Mouse (Mus musculus) heart, adult 11 months (tissue): ENCODE measurements at regions not wholly inside any gene's neighbourhood (a gene's known extent, or its start where the extent isn't known, plus 50 kb on each side); places are given as distances from the start of the nearest gene placed in this dataset.

Experiments used
- DNase-seq: peaks from one replicate; pipeline ENCODE4 v3.0.0; 2022

GRCm38 (mm10) chr1:169051085-169051862 is 480.0 kb downstream of the Nuf2 start:
- no peak for DNase-seq

DNA sequence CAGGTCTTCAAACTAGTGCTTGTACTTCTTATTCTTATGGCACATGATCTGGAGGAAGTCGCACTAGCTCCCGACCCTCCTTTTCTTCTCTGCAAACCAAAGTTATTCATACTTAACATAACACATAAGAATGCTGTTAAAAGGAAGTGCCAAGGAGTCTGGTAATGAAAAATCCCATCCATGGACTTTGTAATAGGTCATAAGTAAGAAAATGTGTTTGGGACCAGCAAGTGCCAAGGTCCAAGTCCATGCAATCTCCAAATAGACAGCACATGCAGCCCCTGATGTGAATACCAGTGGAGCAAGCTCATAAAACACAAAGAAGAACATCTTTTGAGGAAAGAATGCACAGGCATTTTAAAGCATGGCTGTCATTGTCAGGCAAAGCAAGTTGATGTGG is 481.4 kb downstream of the Nuf2 start:
- DNase-seq, result no peak

GRCm38 (mm10) chr1:169046791-169047525 is 484.3 kb downstream of the Nuf2 start:
- DNase-seq, result no peak

GRCm38 (mm10) chr1:169033517-169033916 is 497.7 kb downstream of the Nuf2 start:
- DNase-seq, result peak; percentile 60

DNA sequence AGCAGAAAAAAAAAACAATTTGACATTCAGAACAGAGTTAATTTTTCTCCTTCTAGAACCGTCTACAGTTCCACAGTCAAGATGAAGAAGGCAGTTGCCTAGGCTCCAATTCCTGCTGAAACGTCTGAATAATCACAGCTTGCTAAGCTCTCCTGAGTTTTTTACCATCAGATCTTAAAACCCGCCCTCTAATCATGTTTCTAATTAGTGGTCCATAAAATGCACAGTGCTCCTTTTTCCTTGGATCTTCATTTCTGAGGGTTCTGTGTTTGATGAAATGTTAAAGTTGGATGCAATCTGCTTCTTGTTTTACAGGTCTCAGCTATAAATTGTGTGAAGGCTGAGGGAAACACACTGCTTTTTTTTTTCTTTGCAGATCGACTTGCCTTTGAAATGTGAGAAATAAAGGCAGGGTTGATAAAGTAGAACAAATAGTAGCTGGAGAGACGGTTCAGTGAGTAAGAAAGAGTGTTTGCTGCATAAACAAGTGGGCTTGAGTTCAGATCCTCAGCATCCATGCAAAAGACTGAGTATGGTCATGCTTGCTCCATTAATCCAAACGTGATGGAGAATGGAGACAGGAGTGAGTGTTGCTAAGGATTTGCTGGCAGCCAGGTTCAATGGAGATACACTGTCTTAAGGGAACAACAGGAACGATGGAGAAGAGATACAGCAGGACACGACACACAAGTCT is 499.3 kb downstream of the Nuf2 start:
- DNase-seq, result no peak

GRCm38 (mm10) chr1:169027706-169028105 is 503.6 kb downstream of the Nuf2 start:
- peak; percentile 23 for DNase-seq

DNA sequence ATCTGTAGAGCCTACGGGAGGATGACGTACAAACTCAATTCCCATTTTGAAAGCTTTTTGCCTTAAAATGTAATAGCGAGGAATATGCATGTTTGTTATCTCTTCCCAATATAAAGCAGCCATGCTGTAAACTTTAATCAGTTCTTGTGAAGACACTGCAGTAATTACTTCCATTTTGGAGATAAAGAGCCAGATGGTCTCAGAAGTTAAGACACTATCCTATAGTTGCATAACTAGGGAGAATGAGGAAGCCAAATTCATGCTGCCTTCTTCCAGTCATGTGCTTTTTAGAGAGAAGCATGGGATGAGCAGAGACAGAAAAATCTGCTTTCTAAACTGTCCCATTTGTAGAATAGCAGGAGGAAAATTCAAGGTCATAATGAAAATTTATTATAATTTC is 504.0 kb downstream of the Nuf2 start:
- DNase-seq, result no peak

- DNase-seq, result no peak
Observed at GRCm38 (mm10) chr1:169024531-169024930, 506.7 kb downstream of the Nuf2 start.

- DNase-seq, result no peak
Observed at GRCm38 (mm10) chr1:168991506-168992244, 539.6 kb downstream of the Nuf2 start.

DNA sequence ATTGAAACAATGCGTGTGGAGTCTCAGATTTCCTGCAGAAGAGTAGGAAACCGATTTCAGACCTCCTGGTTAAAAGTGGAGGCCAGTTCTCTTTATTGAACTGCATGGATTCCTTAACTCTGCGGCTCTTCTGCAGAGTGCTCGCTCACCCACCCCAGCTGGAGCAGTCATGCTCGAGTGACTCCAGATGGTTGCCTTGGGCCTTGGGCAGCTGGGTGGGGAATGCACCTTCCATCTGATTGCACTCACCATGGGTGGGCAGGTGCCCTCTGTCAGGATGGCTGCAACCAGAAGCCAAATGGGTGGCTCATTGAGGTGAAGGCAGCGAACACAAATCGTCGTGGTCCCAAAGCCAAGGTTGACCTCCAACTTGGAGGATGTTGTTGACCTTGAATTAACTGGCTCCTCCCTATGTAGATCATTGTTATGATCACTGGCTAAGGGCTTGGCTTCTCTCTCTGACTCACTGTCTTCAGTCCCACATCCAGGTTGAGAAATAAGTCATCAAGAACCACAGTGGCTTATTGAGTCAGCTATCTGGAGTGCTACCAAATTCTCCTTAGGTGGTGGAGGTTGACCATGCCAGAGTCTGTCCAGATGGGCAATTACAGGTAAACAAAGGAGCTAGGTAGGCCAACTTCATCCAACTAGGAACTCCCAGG is 543.1 kb upstream of the Pbx1 start:
- peak; percentile 41 for DNase-seq

- DNase-seq, result peak; percentile 48
Observed at GRCm38 (mm10) chr1:168969402-168969801, 537.3 kb upstream of the Pbx1 start.

DNA sequence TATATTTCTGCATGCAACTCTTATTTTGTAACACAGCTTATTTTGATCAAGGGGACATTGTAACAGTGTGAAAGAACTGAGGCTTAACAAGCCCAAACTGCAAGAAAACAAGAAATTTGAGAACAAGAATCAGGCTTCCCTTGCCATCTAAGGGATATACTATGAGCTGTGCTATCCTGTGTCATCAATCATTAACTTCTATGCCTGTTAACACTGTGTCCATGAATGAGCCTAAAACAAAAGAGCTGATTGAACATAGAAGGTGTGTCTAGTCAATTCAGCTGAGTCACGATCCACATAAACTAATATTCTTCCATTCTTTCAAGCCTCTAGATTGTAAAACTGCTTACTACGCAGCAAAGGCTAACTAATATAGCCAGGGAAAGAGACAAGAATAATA is 535.3 kb upstream of the Pbx1 start:
- DNase-seq, result no peak

GRCm38 (mm10) chr1:168964467-168964904 is 532.4 kb upstream of the Pbx1 start:
- peak; percentile 63 for DNase-seq

DNA sequence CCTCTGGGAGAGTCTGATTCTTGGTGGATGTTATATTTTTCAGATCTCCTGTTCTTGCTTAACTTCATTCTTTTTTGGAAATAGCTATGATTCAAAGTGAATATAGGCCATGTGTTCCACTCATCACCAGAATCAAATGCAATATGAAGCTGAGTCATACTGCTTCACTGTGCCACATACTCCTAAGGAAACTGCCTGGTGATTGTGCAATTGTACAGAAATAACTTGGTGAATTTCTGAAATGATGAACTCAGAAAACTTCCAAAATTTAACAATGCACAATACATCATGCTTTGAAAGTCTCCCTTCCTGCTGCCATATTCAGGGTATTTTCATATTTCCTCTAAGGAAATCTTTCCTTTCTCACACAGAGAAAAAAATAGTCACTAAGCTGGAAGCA is 518.9 kb upstream of the Pbx1 start:
- DNase-seq, result no peak

DNA sequence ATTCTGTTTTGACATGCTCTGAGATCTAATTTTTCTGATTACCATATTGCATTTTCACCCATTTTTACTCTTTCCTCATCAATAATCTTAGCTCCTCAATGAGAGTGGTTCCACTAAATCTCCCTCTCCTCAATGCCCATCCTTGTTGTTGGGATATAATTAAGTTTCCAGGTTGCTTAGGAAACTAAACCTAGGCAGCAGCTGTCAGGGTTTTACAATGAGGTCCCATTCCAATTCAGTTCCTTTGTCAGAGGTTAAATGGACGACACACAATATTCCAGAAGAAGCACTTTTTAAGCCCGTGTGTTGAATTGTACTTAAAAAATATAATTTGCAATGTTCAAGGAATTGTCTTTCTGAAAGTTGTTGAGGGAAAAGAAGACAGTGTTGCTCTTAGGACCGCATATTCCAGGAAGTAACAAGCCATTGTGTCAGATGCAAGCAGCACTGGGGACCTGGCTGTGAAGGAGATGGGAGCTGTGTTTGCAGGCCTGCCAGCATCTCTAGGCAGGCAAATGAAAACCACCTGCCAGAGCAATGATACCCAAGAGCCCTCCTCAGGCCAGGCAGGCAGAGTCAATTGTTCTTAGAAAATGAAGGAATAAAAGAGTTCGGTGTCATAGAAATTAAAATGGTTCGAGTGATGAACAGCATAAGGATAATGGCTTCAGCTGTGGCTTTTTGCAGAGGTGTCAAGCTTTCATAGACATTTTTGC is 492.2 kb upstream of the Pbx1 start:
- DNase-seq, result no peak

GRCm38 (mm10) chr1:168918331-168919076 is 486.4 kb upstream of the Pbx1 start:
- DNase-seq, result no peak

DNA sequence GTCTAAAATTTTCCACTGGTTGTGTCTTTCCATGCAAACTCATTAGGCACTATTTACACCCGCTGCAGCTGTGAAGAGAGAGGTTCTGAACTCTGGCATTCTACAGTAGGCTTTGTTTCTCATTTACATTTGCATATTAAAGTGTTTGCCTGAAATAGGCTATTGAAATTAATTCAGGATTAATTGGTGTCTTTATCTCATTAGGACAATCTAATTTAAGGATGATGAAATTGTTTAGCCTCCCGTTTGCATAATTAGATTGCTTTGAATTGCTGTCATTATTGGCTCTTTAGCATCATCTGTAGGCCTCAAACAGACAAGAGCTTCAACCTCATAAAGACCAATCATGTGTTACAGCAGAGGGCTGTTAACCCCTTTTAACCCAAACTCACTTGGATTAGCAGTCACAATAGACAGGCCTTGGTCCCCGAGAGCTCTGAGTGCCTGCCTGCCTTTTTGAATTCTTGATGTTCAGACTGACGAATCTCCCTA is 476.7 kb upstream of the Pbx1 start:
- no peak for DNase-seq

- no peak for DNase-seq
Observed at GRCm38 (mm10) chr1:168908192-168908591, 476.1 kb upstream of the Pbx1 start.

GRCm38 (mm10) chr1:168898483-168898882 is 466.4 kb upstream of the Pbx1 start:
- DNase-seq, result no peak

DNA sequence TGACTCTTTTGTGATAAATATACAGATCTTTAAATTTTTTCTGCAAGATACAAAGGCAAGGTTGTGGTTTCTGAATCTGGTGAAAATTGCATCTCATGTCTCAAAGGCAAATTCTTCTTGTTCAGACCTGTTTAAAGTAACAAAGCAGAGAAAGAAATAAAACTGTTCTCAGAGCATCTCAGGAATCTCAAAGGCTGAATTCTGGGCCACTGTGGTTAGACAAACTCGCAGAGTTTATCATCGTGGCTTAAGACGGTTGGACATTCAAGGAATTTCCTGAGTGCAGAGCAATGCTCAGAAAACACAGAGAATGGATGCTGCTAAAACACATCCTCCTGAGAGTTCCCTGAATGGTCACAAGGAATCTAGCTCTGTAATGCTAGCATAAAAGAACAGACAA is 429.5 kb upstream of the Pbx1 start:
- no peak for DNase-seq

GRCm38 (mm10) chr1:168823184-168823583 is 391.1 kb upstream of the Pbx1 start:
- no peak for DNase-seq
